Mouse (Mus musculus) cerebellum, postnatal 4 days (tissue): ENCODE data around the gene Olfr1193.
"Not testable (repeated sequence)": the region's sequence is repeated elsewhere in the genome, so short reads cannot be mapped to it uniquely, and the experiment has no call there.

ENCODE experiments used
- DNase-seq, 2 experiments: peaks; one replicate each; pipeline ENCODE4 v3.0.0; 2022; ENCODE audit warnings: low spot score in 2 of 2, mixed read lengths in 1 of 2

Gene Olfr1193

GRCm38 (mm10) chr2:88675328-88675727, at the start of gene Olfr1193:
Olfr1193 (plus strand) TSS chr2:88675628.
- DNase-seq = not testable (repeated sequence)

DNA sequence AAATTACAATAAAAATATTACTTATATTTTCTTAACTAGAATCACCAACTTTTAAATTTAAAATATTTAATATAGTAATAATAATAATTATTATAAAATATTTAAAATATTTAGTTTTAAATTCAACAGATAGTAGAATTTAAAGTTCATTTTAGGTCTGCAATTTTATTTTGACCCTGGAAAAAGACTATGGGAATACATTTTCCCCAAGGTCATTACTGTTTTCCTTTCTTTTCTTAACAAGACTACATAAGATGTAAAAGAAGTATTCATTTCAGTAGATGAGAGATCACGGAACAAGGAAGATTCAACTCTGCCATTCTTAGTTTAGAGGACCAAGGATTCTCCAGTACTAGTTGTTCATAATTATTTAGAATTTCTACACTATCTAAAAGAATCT, 35.2 kb upstream of the Olfr1193 start, which contains the start of gene Olfr1191-ps1:
Gene Olfr1191-ps1 (plus strand): TSS at position 301 of the 400 bp plus-strand sequence.
- not testable (repeated sequence) for DNase-seq

- DNase-seq = no peak
These were observed 27.2 kb upstream of the Olfr1193 start, which contains the start of gene Olfr1192-ps1 for GRCm38 (mm10) chr2:88648209-88648608. Olfr1192-ps1 (plus strand) TSS chr2:88648509.

GRCm38 (mm10) chr2:88689087-88689486, 13.7 kb downstream of the Olfr1193 start, which contains the start of gene Olfr1195:
Olfr1195 (minus strand) TSS chr2:88689187.
- no peak for DNase-seq

DNA sequence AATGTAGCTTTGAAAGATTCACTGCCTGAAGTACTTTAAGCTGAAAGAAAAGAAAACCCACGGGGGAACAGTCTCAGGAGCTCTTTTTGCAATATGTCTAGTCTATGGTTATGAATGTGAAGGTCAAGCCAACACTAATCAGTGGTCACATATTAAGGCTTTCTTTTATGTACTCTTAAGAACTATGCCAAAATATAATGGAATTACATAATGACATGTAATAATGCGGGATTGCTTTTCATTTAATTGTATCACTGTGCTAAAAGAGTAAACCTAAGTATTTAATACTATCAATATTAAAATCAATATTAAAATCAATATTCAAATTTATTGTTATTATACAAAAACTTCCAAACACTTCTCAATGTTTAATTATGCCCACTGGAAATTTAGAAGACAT, 29.1 kb downstream of the Olfr1193 start, which contains the start of gene Olfr1196:
Gene Olfr1196 (minus strand): TSS at position 101 of the 400 bp plus-strand sequence.
- DNase-seq = no peak
